Mouse (Mus musculus) G1E (cell line): ENCODE results near the gene Plekhg4.

Experiments
- CTCF ChIP-seq: IDR thresholded peaks from 2 replicates; pipeline ENCODE4 v1.5.1; 2012; ENCODE audit warnings: low read depth, low read length, inconsistent platforms, mixed read lengths
- GATA1 ChIP-seq: IDR thresholded peaks from 2 replicates; pipeline ENCODE4 v1.6.1; 2012; ENCODE audit warnings: borderline replicate concordance, low read length, inconsistent platforms, mixed read lengths
- GATA2 ChIP-seq: IDR thresholded peaks from 2 replicates; pipeline ENCODE4 v1.6.1; 2012; ENCODE audit warnings: low read depth, low read length, inconsistent platforms, borderline replicate concordance

DNA sequence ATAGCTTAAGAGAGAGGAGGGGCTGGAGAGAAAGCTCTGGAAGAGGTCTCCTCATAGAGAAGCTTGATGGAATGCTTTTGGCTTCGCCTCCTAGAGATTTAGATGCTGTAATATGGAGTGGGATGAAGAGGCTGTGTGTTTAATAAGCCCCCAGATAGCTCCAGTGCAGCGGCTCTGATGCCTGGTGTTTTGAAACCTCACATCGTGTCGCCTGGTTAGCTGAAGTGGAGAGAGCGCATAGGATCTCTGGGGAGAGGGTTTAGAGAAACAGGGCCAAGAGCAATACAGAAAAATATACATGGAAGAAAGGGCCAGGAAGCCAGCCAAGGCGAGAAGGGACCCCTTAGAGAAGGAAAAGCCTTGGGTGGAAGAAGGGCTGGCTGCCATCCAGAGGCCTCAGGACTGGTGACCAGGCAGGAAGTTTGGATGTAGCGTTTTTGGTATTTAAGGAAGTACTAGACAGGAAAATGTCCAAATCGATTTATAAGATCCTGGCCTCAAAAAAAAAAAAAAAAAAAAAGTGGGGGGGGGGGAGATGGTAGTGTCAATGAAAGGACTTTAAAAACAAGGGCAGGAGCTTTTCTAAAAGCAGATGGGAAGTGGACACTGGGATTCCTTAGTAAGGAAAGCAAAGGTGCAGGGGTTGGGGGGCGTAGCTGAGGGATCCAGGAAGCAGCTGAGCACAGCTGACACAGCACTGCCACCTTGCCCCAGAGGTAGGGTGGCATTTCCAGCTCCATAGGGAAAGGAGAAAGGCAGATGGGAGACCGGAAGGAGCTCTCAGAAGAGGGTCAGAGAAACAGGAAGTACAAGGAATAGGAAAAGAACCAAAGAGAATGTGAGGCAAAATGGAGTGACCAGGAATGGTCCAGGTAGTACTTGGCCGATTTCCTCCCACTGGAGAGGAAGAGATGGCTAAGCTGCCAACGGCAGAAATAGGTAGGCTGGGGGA, 11.0 kb upstream of the Plekhg4 start:
- TF ChIP-seq GATA1 (no peak), CTCF (no peak), GATA2 (no peak)
